Mouse (Mus musculus) hindbrain, embryonic 14.5 days (tissue): ENCODE data around the gene Cenpo. TPM values are rescaled to one million over a fixed set of nuclear protein-coding genes. Genes with fewer than 3 reads are reported as not detected.

Source experiments
- ATAC-seq: fragments of 200-750 bp; cut with Nextera tagmentation; 2 replicates; pipeline ENCODE4 v1.8.0; 2017; ENCODE audit warnings: moderate number of reproducible peaks, mild to moderate bottlenecking, moderate TSS enrichment, moderate library complexity; ENCODE audit not compliant: low FRiP score
- DNase-seq: peaks from one replicate; pipeline ENCODE4 v3.0.0-alpha.2; 2015; ENCODE audit warnings: low spot score
- H3K27ac ChIP-seq: fragments of 300-500 bp; sonication (generic); 2 replicates; pipeline ENCODE4 v1.5.1; 2014; ENCODE audit warnings: mild to moderate bottlenecking, moderate library complexity
- H3K27me3 ChIP-seq: fragments of 300-500 bp; sonication (generic); 2 replicates; pipeline ENCODE4 v1.6.1; 2014; ENCODE audit warnings: mild to moderate bottlenecking, low read length, mixed read lengths; ENCODE audit not compliant: control insufficient read depth, insufficient read depth
- H3K36me3 ChIP-seq: fragments of 300-500 bp; sonication (generic); replicated peaks from 2 replicates; pipeline ENCODE4 v1.6.1; 2014; ENCODE audit not compliant: control insufficient read depth, insufficient read depth
- H3K4me1 ChIP-seq: fragments of 300-500 bp; sonication (generic); replicated peaks from 2 replicates; pipeline ENCODE4 v1.6.1; 2014; ENCODE audit warnings: antibody characterized with exemption, low read length, mixed read lengths; ENCODE audit not compliant: control insufficient read depth, insufficient read depth
- H3K4me2 ChIP-seq: fragments of 300-500 bp; sonication (generic); replicated peaks from 2 replicates; pipeline ENCODE4 v1.6.1; 2014; ENCODE audit warnings: mild to moderate bottlenecking, moderate library complexity
- H3K4me3 ChIP-seq: fragments of 300-500 bp; sonication (generic); replicated peaks from 2 replicates; pipeline ENCODE4 v1.5.1; 2014; ENCODE audit warnings: mild to moderate bottlenecking, low read length
- H3K9ac ChIP-seq: fragments of 300-500 bp; sonication (generic); 2 replicates; pipeline ENCODE4 v1.6.1; 2014
- H3K9me3 ChIP-seq: fragments of 300-500 bp; sonication (generic); 2 replicates; pipeline ENCODE4 v1.6.1; 2016; ENCODE audit warnings: low read length; ENCODE audit not compliant: control insufficient read depth
- WGBS: fragments of 180-500 bp; shearing (Covaris S2); extraction: QIAGEN DNeasy Blood & Tissue Kit; methylation state at CpG from one replicate; pipeline ENCODE4 v1.1.7; 2014; 5-methylcytosine and 5-hydroxymethylcytosine counted together
- polyA plus RNA-seq: library from polyadenylated mRNA; unstranded; fragments of >200 nt; fragmentation: Nextera tagmentation; extraction: Ambion mirVana; gene quantifications from 2 replicates; pipeline ENCODE4 v1.2.1, GENCODE M21; 2014

Cenpo gene
- polyA plus RNA-seq, 1 experiment from 2014 or later: 6.2 TPM

- WGBS: 68% methylated on average over 7 of the region's 7 CpGs
- H3K9ac ChIP-seq: no peak overlapping the region
- no peaks in the 10 kb centered on the region for H3K36me3 ChIP-seq
- no peak overlapping the region for H3K4me3 ChIP-seq
- no peaks in the 10 kb centered on the region for H3K9me3 ChIP-seq
- DNase-seq: no peak
- no peak overlapping the region for H3K4me2 ChIP-seq
- H3K27ac ChIP-seq: no peak overlapping the region
- no peaks in the 10 kb centered on the region for H3K4me1 ChIP-seq
- H3K27me3 ChIP-seq: no peaks in the 10 kb centered on the region
- ATAC-seq: no peak
Measured at GRCm38 (mm10) chr12:4160322-4160721, 73.8 kb downstream of the Cenpo start.

GRCm38 (mm10) chr12:4158868-4159632 lies 75.0 kb downstream of the Cenpo start:
- no peaks in the 10 kb centered on the region for H3K36me3 ChIP-seq
- H3K27me3 ChIP-seq: no peaks in the 10 kb centered on the region
- ATAC-seq (no peak), DNase-seq (no peak)
- no peaks in the 10 kb centered on the region for H3K9me3 ChIP-seq
- WGBS: 93% methylated on average over 7 of the region's 7 CpGs
- H3K27ac ChIP-seq: no peak overlapping the region
- no peak overlapping the region for H3K9ac ChIP-seq
- no peaks in the 10 kb centered on the region for H3K4me1 ChIP-seq
- no peak overlapping the region for H3K4me3 ChIP-seq
- no peak overlapping the region for H3K4me2 ChIP-seq

- 95% methylated on average over 3 of the region's 3 CpGs for WGBS
- H3K4me3 ChIP-seq: no peak overlapping the region
- no peaks in the 10 kb centered on the region for H3K9me3 ChIP-seq
- no peak overlapping the region for H3K27ac ChIP-seq
- no peak overlapping the region for H3K4me2 ChIP-seq
- ATAC-seq: no peak
- no peak for DNase-seq
- no peaks in the 10 kb centered on the region for H3K4me1 ChIP-seq
- H3K9ac ChIP-seq: no peak overlapping the region
- H3K27me3 ChIP-seq: no peaks in the 10 kb centered on the region
- H3K36me3 ChIP-seq: no peaks in the 10 kb centered on the region
Measured at GRCm38 (mm10) chr12:4158179-4158578, 75.9 kb downstream of the Cenpo start.

GRCm38 (mm10) chr12:4157466-4157865 lies 76.6 kb downstream of the Cenpo start:
- Histone ChIP-seq H3K4me3 (no peak overlapping the region), H3K9ac (no peak overlapping the region), H3K9me3 (no peaks in the 10 kb centered on the region), H3K27ac (no peak overlapping the region), H3K27me3 (no peaks in the 10 kb centered on the region), H3K4me2 (no peak overlapping the region), H3K4me1 (no peaks in the 10 kb centered on the region), H3K36me3 (no peaks in the 10 kb centered on the region)
- ATAC-seq (no peak), DNase-seq (no peak)
- WGBS: 69% methylated on average over 2 of the region's 2 CpGs

GRCm38 (mm10) chr12:4151969-4152368 lies 82.1 kb downstream of the Cenpo start:
- DNase-seq: no peak
- ATAC-seq: no peak
- WGBS: 92% methylated on average over 3 of the region's 3 CpGs
- no peaks in the 10 kb centered on the region for H3K9me3 ChIP-seq
- no peaks in the 10 kb centered on the region for H3K27me3 ChIP-seq
- H3K9ac ChIP-seq: no peak overlapping the region
- H3K4me1 ChIP-seq: no peaks in the 10 kb centered on the region
- H3K4me3 ChIP-seq: no peak overlapping the region
- H3K4me2 ChIP-seq: no peak overlapping the region
- H3K27ac ChIP-seq: no peak overlapping the region
- no peaks in the 10 kb centered on the region for H3K36me3 ChIP-seq

GRCm38 (mm10) chr12:4150936-4151335 lies 83.2 kb downstream of the Cenpo start:
- Histone ChIP-seq H3K4me1 (no peaks in the 10 kb centered on the region), H3K27me3 (no peaks in the 10 kb centered on the region), H3K36me3 (no peaks in the 10 kb centered on the region), H3K9me3 (no peaks in the 10 kb centered on the region), H3K27ac (no peak overlapping the region), H3K9ac (no peak overlapping the region), H3K4me2 (no peak overlapping the region), H3K4me3 (no peak overlapping the region)
- DNase-seq: no peak
- no peak for ATAC-seq
- 87% methylated on average over 2 of the region's 2 CpGs for WGBS

Other genes with a start within 250 kb of the Cenpo start
- 35.9 and 36.7 TPM in 2 replicates for gene Efr3b, start 195.4 kb downstream of the Cenpo start, polyA plus RNA-seq
- gene Dnajc27, start 151.7 kb downstream of the Cenpo start, polyA plus RNA-seq: 21.8 and 23.7 TPM in 2 replicates
- gene Adcy3, start 101.2 kb downstream of the Cenpo start, polyA plus RNA-seq: 12.1 and 12.6 TPM in 2 replicates
- gene Ptrhd1, start 267 bp downstream of the Cenpo start, polyA plus RNA-seq: 6.1 and 6.2 TPM in 2 replicates
- 17.8 and 19.4 TPM in 2 replicates for gene Ncoa1, start 242.9 kb upstream of the Cenpo start, polyA plus RNA-seq